Mouse (Mus musculus): ENCODE data around the gene Urad. TPM values are rescaled to one million over a fixed set of nuclear protein-coding genes. Genes with fewer than 3 reads are reported as not detected.

The Urad gene
- polyA plus RNA-seq, 1 experiment from 2014 or later = not detected

DNA sequence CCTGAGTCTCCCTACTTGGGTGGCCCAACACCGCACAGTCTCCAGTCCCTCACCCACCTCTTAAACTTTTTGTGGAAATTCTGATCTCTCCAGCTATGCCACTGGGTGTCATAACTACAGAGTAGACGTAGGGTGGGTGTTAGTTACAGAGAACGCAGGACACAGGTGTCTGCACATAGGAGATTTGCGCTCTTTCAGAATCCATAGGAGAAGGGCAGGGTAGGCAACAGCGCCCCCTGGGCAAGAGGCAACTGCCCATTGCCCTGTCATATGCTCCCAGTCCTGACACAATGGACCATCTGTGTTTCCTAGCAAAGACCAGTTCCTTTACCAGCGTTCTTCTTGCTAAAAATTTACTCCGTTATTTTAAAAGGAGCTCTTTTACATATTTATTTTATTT is 4.2 kb downstream of the Urad start:
- H3K27ac ChIP-seq = no peak overlapping the region
- H3K9ac ChIP-seq = no peak overlapping the region
- 17% methylated on average over 7 of the region's 7 CpGs for WGBS
- no peak for ATAC-seq (ENCODE audit: low FRiP score)
- no peaks in the 10 kb centered on the region for H3K4me1 ChIP-seq
- H3K36me3 ChIP-seq (replicated peaks) = no peaks in the 10 kb centered on the region
- H3K4me2 ChIP-seq = no peak overlapping the region
- H3K27me3 ChIP-seq = peaks cover 99% of the 10 kb centered on the region
- no peak overlapping the region for H3K4me3 ChIP-seq (replicated peaks)
- H3K9me3 ChIP-seq = no peaks in the 10 kb centered on the region

DNA sequence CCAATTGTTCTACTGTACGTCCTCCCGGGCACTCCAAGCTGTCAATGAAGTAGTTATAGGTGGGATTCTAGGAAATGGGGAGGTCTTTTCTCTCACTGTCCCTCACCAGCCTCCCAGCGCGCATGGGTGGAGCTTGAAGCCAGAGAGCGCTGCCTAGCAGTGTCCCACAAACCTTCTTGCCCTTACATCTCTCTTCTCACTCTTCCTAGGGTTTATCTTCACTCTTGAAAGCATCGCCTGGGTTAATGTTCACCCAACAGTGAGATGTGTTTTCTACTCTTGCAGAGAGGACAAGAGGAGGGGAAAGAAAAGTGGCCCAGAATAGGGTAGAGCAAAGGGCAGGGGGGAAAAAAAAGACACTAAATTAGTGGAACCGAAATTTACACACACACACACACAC is 4.9 kb downstream of the Urad start:
- Histone ChIP-seq H3K4me3 (replicated peaks) (no peak overlapping the region), H3K4me2 (no peak overlapping the region), H3K9me3 (no peaks in the 10 kb centered on the region), H3K9ac (no peak overlapping the region), H3K4me1 (no peaks in the 10 kb centered on the region), H3K36me3 (replicated peaks) (no peaks in the 10 kb centered on the region), H3K27me3 (peaks cover 99% of the 10 kb centered on the region), H3K27ac (no peak overlapping the region)
- WGBS = under 1% methylated on average over 6 of the region's 7 CpGs
- no peak for ATAC-seq (ENCODE audit: low FRiP score)

DNA sequence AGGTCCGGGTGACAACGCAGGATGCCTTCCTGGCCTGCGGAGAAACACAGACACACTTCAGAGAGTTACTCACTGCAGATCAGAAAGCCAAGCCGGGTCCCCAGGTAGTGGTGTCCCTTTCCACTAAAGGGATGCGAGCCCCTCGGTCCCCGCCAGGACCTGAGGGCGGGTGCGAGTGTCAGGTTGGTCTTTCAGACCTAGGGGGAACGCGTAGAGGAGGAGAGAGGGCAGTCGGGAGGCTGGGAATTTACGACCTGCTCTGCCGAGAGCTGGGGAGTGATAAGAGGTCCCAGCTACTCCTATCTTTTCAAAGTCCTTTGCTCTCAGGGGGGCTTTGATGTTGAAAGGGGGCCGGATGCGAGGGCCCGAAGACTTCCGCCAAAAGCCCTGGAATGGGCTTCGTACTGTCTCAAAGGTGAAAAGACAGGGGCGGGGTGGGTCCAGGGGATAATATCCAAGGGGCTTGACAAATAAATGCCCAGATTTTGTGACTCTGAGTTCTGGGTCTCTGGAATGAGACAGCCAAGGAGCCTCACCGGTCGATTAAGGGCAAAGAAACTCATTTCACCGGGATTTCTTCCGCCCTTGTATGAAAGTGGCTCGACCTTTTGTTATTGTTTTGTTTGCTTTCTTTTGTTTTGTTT is 6.7 kb downstream of the Urad start:
- WGBS = under 1% methylated on average over 25 of the region's 25 CpGs
- no peak for ATAC-seq (ENCODE audit: low FRiP score)

DNA sequence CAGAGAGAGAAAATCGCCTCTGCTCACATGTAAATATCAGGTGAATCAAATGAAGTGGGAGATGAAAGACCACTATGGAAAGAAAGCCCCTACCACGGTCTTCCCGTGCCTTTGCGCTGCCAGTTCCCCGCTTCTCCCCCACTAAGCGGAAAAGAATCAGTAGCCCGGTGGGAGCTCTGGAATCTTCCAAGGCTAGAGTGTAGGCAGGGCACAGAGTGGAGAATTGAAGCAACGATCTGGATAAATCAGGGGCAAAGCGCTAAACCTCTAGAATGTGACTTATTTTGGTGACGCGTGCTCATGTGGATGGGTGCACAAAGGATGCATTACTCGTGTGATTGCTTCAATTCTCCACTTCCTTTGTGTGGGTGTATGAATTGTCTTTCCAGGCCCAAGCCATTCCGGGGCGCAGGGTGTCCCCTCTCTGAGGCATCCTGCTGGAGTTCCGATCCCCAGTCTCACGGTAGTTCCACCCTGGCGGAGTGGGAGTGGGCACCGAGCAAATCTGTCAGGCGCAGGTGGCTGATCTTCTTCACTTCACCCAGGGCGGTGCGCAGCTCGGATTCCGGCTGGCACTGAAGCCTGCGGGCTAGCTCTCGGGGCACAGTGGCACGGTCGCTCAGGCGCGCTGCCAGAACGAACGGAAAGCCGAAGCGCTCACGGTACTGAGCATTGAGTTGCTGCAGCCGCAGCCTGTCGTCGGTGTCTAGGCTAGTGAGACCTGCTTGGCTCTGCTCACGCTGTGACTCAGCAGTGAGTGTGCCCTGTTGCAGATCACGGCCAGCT is 7.4 kb downstream of the Urad start:
- Histone ChIP-seq H3K4me3 (replicated peaks) (no peak overlapping the region), H3K9me3 (no peaks in the 10 kb centered on the region), H3K27me3 (peaks cover 98% of the 10 kb centered on the region), H3K4me1 (no peaks in the 10 kb centered on the region), H3K9ac (no peak overlapping the region), H3K36me3 (replicated peaks) (no peaks in the 10 kb centered on the region), H3K27ac (no peak overlapping the region), H3K4me2 (no peak overlapping the region)
- WGBS = 1% methylated on average over 39 of the region's 39 CpGs
- no peak for ATAC-seq (ENCODE audit: low FRiP score)

More for the DNA sequence above, 6.7 kb downstream of the Urad start:
- Histone ChIP-seq H3K36me3 (replicated peaks) (no peaks in the 10 kb centered on the region), H3K4me3 (replicated peaks) (no peak overlapping the region), H3K27me3 (peaks cover 98% of the 10 kb centered on the region), H3K4me1 (no peaks in the 10 kb centered on the region), H3K9ac (no peak overlapping the region), H3K27ac (no peak overlapping the region), H3K4me2 (no peak overlapping the region), H3K9me3 (no peaks in the 10 kb centered on the region)

DNA sequence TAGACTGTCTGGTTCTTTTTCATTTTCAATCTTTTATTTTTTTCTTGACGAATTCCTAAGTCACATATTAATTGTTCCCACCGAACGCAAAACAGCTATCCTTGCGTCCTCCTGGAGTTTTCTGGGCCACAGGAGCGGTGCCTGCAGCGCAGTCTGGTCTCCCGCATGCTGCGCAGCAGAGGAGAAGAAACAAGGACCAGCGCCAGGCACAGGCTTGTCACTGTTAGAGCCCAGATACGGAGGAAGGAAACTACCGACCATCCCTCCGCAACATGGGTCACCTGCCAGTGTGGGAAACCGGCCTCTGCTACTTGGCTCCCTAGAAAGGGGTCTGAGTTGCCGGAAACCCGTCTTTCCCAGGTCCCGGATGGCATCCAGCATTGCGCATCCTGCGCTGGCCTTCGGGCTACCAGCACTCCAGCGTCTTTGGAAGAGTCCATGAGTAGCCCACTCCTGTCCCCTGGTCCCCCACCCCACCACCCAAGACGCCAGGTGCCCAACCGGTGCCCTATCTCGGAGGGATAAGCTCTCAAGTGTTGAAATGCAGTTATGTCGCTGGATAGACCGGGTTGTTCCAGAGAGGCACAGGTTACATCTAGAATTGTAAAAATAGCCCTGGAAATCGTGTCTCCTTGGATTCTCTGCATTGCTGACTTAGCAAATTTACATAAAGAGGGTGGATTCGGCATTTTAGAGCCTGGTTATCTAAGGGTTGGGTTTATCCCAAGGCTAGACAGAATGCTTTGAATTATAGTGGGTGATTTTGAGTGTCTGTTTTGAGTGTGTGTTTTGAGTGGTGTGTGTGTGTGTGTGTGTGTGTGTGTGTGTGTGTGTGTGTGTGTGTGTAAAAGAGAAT is 9.2 kb downstream of the Urad start:
- H3K9ac ChIP-seq = no peak overlapping the region
- H3K4me2 ChIP-seq = no peak overlapping the region
- H3K4me3 ChIP-seq (replicated peaks) = no peak overlapping the region
- WGBS = under 1% methylated on average over 27 of the region's 27 CpGs
- H3K27me3 ChIP-seq = peaks cover 99% of the 10 kb centered on the region
- H3K27ac ChIP-seq = no peak overlapping the region
- no peak for ATAC-seq (ENCODE audit: low FRiP score)
- H3K9me3 ChIP-seq = no peaks in the 10 kb centered on the region
- no peaks in the 10 kb centered on the region for H3K36me3 ChIP-seq (replicated peaks)
- no peaks in the 10 kb centered on the region for H3K4me1 ChIP-seq

DNA sequence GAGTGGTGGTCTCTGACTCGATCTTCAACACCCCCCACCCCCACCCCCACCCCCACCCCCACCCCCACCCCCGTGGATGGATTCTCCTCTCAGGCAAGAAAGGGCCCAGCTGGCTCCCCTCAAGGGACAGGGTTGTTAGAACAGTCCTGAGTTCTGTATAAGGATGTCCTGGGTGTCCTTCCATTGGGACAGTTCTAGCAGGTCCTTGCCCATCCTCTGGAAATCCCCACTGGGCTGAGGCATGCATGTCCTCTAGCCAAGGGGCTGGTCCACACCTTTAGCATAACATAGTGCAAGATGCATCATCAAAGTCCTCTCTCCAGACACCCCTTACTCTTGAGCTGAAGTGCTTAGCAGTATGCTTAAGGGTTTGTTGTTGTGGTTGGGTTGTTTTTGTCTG is 12.5 kb downstream of the Urad start:
- peaks cover 99% of the 10 kb centered on the region for H3K27me3 ChIP-seq
- 10% methylated on average over 2 of the region's 2 CpGs for WGBS

DNA sequence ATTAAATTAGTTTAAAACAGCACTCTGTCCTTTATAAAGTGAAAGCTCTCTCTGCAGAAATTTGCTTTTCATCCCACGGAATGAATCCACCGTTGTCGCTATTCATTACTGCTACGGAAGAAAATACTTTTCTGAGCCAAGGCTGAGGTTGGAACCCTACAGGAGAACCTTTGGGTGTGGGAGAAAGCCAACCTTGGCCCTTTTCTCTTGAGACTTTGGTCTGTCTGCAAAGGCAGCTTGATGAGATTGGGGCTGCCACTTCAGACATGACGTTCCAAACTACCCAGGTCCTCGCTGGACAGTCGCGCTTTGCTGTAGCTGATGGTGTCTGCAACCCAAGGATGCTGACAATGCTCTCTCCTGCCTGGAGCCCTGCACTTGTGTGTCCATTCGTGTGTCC is 13.8 kb downstream of the Urad start:
- Histone ChIP-seq H3K36me3 (replicated peaks) (no peaks in the 10 kb centered on the region), H3K4me2 (no peak overlapping the region), H3K27ac (no peak overlapping the region), H3K4me3 (replicated peaks) (no peak overlapping the region), H3K9me3 (no peaks in the 10 kb centered on the region), H3K9ac (no peak overlapping the region), H3K4me1 (peaks cover 16% of the 10 kb centered on the region), H3K27me3 (peaks cover 99% of the 10 kb centered on the region)
- ATAC-seq (ENCODE audit: low FRiP score) = no peak
- WGBS = 3% methylated on average over 9 of the region's 9 CpGs

More for the DNA sequence above, 12.5 kb downstream of the Urad start:
- Histone ChIP-seq H3K4me3 (replicated peaks) (no peak overlapping the region), H3K4me2 (no peak overlapping the region), H3K36me3 (replicated peaks) (no peaks in the 10 kb centered on the region), H3K9ac (no peak overlapping the region), H3K27ac (no peak overlapping the region), H3K4me1 (peaks cover 8% of the 10 kb centered on the region), H3K9me3 (no peaks in the 10 kb centered on the region)
- no peak for ATAC-seq (ENCODE audit: low FRiP score)

DNA sequence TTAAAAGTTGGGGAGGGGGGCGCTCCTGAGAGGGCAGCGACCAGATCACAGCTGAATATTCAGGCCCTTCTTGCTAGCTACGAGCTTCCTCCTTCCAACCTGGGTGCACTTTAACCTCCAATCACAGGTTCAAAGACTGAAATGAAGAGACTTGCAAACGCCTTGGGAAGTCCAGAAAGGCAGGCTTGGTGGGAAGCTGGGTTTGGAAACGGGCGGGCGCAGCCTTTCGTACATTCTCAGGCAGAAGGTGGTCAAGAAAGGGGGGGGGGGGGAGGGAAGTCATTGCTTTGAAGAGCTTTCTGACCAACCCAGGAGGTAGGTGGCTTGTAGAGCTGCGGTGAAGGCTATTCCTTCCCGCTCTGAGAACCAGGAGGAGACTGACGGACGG is 14.8 kb downstream of the Urad start:
- WGBS = under 1% methylated on average over 12 of the region's 12 CpGs
- no peak for ATAC-seq (ENCODE audit: low FRiP score)
- Histone ChIP-seq H3K9ac (no peak overlapping the region), H3K9me3 (no peaks in the 10 kb centered on the region), H3K4me1 (peaks cover 16% of the 10 kb centered on the region), H3K27ac (no peak overlapping the region), H3K27me3 (peaks cover 99% of the 10 kb centered on the region), H3K36me3 (replicated peaks) (no peaks in the 10 kb centered on the region), H3K4me3 (replicated peaks) (no peak overlapping the region), H3K4me2 (no peak overlapping the region)

DNA sequence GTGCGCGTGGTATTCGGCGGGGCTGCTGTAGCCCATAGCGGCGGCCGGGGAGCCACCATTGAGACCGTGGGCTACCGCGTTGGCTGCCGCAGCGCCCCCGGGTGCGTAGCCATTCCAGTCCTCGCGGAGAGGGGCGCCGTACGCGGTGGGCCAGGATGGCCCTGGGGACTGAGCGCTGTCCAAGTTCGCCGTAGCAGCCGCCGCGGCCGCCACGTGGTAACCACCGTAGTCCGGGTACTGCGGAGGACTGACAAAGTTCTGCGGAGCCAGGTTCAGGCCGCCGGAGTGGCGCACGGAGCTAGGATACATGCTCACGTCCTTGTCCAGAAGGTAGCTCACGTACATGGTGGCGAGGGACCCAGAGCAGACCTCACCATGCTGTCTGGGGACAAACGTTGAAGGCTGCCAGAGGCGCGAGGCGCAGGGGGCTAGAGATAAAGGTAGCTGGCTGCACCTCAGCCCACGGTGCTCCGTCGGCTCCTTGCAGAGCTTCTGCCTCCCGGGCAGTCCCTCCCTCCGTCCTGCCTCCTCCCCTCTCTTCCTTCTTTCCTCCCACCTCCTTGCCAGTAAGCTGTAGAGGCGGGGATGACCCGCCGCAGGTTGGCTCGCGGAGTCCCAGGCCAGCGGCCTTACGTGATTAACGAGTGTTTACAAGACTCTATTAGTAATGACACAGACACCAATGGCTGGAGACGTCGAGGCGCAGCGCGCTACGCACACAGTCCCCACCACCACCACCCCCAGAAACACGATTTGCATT is 15.4 kb downstream of the Urad start, which contains the start of gene Cdx2:
Gene Cdx2 (minus strand): TSS at position 633 of the 760 bp plus-strand sequence.
- Histone ChIP-seq H3K9ac (no peak within 1 kb of the TSS), H3K4me3 (replicated peaks) (no peak within 1 kb of the TSS), H3K27me3 (peaks cover 100% of the 10 kb centered on the region), H3K9me3 (no peaks in the 10 kb centered on the region), H3K4me2 (no peak within 1 kb of the TSS), H3K36me3 (replicated peaks) (no peaks in the 10 kb centered on the region), H3K27ac (no peak within 1 kb of the TSS), H3K4me1 (peaks cover 16% of the 10 kb centered on the region)
- under 1% methylated on average over 63 of the region's 63 CpGs for WGBS
- 0 out of 2 replicates have a peak, but pooled peaks have one; percentile 4 for ATAC-seq (ENCODE audit: low FRiP score)

DNA sequence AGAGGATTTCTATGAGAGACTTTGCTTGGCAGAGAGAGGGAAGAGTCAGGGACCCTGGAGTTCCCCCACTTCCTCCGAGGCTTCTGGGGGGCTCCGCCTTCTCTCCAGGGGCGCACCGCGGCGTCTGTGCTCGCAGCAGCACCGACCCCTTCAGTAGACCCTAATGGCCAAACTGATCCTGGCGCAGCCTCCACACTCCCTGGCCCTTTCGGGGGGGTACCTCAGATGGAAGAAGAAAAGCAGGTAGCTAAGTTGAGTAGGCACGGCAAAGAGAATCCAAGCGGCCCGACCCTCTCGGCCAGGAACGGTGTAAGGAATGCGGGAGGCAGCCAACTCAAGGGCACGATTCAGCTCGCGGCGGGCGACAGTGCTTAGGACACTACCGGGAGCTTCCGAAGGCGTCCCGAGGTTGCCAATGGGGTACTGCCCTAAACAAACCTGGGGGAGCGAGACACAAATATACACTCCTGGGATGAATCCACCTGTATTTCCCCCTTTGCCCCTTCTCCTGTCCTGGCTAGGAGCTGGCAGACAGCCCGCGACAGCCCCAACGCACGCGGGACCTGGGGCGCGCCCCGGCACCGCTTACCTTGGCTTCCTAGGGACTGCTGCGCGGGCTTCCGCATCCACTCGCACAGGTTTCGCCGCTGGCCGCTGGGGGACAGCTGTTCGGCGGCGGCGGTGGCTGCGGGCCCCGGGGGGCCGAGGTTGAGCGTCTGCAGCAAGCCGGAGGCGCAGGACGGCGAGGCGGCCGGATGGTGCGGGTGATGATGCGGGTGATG is 16.2 kb downstream of the Urad start:
- Histone ChIP-seq H3K9ac (no peak overlapping the region), H3K4me1 (peaks cover 16% of the 10 kb centered on the region), H3K27me3 (peaks cover 100% of the 10 kb centered on the region), H3K4me3 (replicated peaks) (no peak overlapping the region), H3K4me2 (no peak overlapping the region), H3K27ac (no peak overlapping the region), H3K36me3 (replicated peaks) (no peaks in the 10 kb centered on the region), H3K9me3 (no peaks in the 10 kb centered on the region)
- under 1% methylated on average over 58 of the region's 58 CpGs for WGBS
- ATAC-seq (ENCODE audit: low FRiP score) = no peak

DNA sequence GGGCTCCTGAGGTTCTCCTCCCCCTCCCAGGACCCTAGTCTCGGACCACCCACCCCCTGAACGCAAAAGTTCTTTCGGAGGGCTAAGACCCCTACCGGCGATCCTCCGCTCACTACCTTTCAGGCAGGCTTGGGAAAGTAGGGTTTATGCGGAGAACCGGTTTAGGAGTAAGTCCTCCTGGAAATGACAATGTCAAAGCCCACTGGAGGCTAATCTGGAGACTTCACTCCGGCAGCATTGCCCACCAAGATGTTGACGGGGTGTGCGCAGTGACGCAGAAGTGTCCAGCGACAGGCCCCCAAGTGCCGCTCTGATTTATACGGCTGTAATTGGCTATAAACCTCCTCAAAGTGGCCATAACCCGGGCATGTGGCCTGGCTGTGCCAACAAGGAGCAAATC is 17.1 kb downstream of the Urad start:
- Histone ChIP-seq H3K4me2 (no peak overlapping the region), H3K27me3 (peaks cover 100% of the 10 kb centered on the region), H3K27ac (no peak overlapping the region), H3K4me1 (peaks cover 16% of the 10 kb centered on the region), H3K4me3 (replicated peaks) (no peak overlapping the region), H3K9ac (no peak overlapping the region), H3K36me3 (replicated peaks) (no peaks in the 10 kb centered on the region), H3K9me3 (no peaks in the 10 kb centered on the region)
- ATAC-seq (ENCODE audit: low FRiP score) = no peak
- WGBS = 1% methylated on average over 16 of the region's 16 CpGs

All from forebrain, embryonic 12.5 days (tissue).